Mouse (Mus musculus): Measurements from ENCODE around the gene Zfp934. TPM values are rescaled to one million over a fixed set of nuclear protein-coding genes. Genes with fewer than 3 reads are reported as not detected.
"Not testable (repeated sequence)": the region's sequence is repeated elsewhere in the genome, so short reads cannot be mapped to it uniquely, and the experiment has no call there.

Gene Zfp934
- polyA plus RNA-seq (2015; fragmentation: Nextera tagmentation; extraction: Ambion mirVana): 14.0 and 16.4 TPM in 2 replicates

DNA sequence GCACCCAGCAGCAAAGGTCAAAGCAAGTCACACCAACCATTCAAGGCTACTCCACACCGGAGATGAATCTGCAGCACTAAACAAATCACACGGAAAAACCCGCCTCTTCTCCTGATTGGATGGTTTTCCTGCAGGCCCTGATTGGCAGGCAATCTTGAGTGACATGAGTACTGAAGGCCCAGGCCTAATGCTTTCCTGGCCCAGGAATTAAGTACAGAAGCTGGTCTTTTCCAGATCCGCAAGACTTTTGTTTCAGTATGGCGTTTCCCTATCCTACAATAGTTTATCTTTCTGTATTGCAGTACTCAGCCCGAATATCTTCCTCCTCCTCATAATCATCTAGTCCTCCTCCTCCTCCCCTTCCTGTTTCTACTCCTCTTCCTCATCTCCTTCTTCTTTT lies at the start of gene Zfp934:
Gene Zfp934, minus strand, starts transcription at position 101 of the 400 bp plus-strand sequence.
- H3K4me2 ChIP-seq; H3K4me3 ChIP-seq; H3K36me3 ChIP-seq; H3K4me1 ChIP-seq; ATAC-seq (ENCODE audit: insufficient number of reproducible peaks, low FRiP score, low TSS enrichment, low read depth); H3K27me3 ChIP-seq; H3K9me3 ChIP-seq; H3K27ac ChIP-seq; H3K9ac ChIP-seq: not testable (repeated sequence)
- 86% methylated on average over 4 of the region's 6 CpGs for WGBS

DNA sequence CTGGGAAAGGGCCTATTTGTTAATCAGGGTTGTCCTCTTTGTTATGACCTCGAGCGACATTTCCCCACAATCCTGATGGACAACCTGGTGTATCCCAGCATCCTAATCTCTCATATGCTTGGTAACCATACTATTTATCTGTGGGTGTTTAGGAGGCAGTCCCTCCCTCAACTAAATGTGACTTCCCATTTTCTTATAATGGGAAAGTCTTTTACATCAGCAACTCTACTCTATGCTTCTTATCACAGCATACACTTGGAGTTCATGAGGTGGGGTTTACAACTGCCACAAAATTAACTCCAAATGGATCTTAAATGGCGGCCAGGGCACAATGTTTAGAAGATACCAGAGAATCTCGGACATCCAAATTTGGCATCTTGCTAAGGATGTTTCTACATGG lies 46.5 kb upstream of the Zfp934 start:
- not testable (repeated sequence) for H3K27me3 ChIP-seq; H3K4me3 ChIP-seq; ATAC-seq (ENCODE audit: insufficient number of reproducible peaks, low FRiP score, low TSS enrichment, low read depth); H3K4me1 ChIP-seq; H3K4me2 ChIP-seq; H3K36me3 ChIP-seq; H3K9me3 ChIP-seq; H3K9ac ChIP-seq; H3K27ac ChIP-seq
- whole genome bisulfite sequencing: 93% methylated on average over 4 of the region's 4 CpGs

DNA sequence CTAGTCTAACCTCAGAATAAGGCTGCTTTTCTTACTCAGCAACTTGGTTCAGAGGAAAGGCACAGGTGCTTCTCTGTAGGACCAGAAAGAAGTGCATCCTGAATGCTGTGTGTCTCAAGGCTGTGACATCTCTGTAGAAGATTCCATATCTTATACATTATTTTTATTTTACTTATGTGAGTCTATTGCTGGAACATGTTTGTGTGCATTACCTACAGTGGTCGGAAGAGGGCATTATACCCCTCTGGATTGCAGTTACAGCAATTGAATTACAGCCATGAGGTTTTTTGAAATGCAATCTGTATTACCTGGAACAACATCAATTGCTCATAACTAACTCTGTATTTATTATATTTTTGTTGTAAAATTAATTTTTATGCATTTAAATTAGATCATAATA lies 9.3 kb downstream of the Zfp934 start:
- not testable (repeated sequence) for ATAC-seq (ENCODE audit: insufficient number of reproducible peaks, low FRiP score, low TSS enrichment, low read depth); H3K27me3 ChIP-seq; H3K9me3 ChIP-seq; H3K27ac ChIP-seq; H3K9ac ChIP-seq; H3K4me2 ChIP-seq; H3K36me3 ChIP-seq; H3K4me1 ChIP-seq; H3K4me3 ChIP-seq
- 19% methylated on average over 1 of the region's 1 CpGs for whole genome bisulfite sequencing

DNA sequence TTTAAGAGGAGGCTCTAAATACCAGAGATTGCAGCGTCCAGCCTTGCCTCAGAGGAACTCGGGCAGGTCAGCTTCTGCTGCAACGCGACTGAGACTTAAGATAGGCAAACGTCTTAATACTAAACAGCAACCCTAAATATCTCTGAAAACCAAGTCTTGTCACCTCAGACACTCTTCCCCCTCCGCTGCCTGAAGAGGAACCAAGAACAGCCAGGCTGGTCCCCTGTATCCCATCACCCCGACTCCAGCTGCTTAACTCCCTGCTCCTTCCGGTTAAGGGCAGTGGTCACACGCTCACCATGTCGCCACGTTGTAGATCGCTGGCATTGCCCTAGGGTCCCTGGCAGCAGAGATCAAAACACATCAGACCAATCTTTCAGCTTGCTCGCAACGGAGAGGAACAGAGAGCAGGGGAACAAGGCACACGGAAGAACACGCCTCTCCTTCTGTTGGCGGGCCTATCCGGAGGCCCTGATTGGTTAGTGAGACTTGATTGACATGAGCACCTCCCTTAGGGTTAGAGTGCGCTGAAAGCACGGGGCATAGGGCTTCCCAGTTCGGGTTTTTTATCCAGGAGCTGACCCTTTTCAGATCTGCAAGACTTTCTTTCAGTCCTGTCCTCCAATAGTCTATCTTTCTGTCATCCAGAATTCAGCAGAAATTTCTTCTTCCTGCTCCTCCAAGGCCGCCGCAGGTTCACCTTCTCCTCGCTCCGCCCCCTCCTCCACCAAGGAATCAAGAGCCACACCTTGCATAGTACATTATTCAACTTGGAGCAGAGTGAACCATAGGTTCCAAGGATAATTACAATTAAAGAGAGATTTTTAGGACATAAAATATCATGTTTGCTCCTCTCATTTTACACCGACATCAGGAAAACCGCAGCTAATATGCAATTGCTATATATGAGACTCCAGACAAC lies 12.5 kb downstream of the Zfp934 start, which contains the start of gene Zfp935:
Gene Zfp935, minus strand, starts transcription at position 323 of the 922 bp plus-strand sequence.
- peak within 1 kb of the TSS; percentile 39 for H3K4me2 ChIP-seq
- peaks cover 12% of the 10 kb centered on the region; the same call in 1 of the 2 replicates for H3K9me3 ChIP-seq
- peak within 1 kb of the TSS; percentile 39; the same call in 1 of the 2 replicates for H3K9ac ChIP-seq
- H3K4me3 ChIP-seq: peak within 1 kb of the TSS; percentile 50
- 5% methylated on average over 27 of the region's 27 CpGs for WGBS
- peaks cover 16% of the 10 kb centered on the region for H3K36me3 ChIP-seq
- ATAC-seq (ENCODE audit: insufficient number of reproducible peaks, low FRiP score, low TSS enrichment, low read depth); H3K27me3 ChIP-seq; H3K4me1 ChIP-seq: not testable (repeated sequence)
- H3K27ac ChIP-seq: peak within 1 kb of the TSS; percentile 61; the same call in 1 of the 2 replicates

DNA sequence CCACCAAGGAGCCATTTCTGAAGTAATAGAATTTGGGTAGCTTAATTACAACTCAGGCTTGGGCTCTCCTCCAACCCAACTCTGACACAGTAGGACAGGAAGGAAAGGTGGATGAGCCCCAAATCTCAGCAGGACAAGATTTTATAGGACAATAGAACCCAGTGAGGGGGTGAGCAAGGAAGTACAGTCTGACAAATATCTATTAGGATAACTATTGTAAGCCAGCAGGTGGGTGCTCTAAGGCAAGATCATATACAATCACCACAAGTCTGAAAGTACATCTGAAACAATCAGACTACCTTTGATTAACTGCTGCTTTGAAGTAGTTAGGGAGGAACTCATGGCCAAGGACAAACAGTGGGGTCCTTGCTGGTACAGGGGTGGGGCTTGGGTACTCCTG lies 40.9 kb downstream of the Zfp934 start:
- H3K27me3 ChIP-seq; H3K36me3 ChIP-seq; ATAC-seq (ENCODE audit: insufficient number of reproducible peaks, low FRiP score, low TSS enrichment, low read depth); H3K9ac ChIP-seq; H3K4me2 ChIP-seq; H3K9me3 ChIP-seq; H3K27ac ChIP-seq; H3K4me3 ChIP-seq; H3K4me1 ChIP-seq: not testable (repeated sequence)

DNA sequence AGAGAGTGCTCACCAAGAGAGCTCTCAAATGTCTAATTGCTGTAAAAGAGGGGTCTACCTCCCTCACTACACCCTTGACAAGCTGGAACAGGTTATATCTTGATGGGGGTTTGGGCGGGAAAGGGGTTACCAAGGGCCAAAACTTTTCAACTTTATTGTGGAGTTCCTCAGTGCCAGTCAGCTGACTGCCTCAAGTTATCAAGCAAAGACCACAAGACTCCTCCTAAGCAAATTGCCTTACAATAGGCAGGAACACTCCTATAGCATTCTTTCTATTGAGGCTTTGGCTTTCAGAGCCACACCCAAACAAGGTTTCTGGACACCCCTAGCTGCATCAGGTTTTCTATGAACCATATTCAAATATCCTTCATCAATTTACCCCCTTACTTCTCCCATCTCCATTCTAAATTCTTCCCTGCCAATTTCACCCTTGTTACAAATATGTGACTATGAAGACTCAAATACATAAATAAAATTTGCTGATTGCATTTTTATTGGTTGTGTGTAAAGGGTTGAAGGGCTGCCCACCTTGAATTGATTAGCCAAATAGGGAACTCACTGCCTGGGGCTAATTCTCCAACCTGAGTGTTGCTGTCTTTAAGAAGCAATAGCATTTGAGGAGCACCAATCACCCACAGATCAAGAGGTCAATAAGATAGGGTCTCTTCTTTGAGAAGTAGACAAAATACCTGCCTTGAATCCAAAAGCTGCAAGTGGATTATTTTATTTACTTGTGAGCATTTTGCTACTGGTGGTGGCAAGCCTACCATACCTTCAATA lies 60.2 kb downstream of the Zfp934 start:
- not testable (repeated sequence) for H3K4me3 ChIP-seq; H3K4me2 ChIP-seq; H3K27me3 ChIP-seq; H3K36me3 ChIP-seq; H3K9me3 ChIP-seq; H3K27ac ChIP-seq; H3K4me1 ChIP-seq; ATAC-seq (ENCODE audit: insufficient number of reproducible peaks, low FRiP score, low TSS enrichment, low read depth); H3K9ac ChIP-seq
- WGBS: 94% methylated on average over 1 of the region's 1 CpGs

DNA sequence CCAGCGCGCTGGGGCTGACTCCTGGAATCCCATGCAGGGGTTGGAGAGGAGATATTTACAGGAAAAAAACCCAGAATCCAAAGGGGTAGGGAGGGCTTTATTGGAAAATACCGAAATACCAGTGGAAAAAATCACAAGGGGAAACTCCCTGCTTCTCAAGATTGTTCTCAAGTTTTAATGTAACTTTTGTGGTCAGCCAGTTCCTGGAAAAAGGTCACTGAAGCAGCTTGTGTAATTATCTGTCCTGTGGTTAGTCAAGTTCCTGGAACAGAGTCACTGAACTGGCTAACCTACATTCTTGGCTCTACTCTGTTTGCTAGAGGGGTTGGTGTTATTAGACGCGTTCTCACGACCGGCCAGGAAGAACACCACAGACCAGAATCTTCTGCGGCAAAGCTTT lies 98.3 kb downstream of the Zfp934 start:
- not testable (repeated sequence) for H3K4me3 ChIP-seq; H3K4me1 ChIP-seq; ATAC-seq (ENCODE audit: insufficient number of reproducible peaks, low FRiP score, low TSS enrichment, low read depth); H3K36me3 ChIP-seq; H3K27ac ChIP-seq; H3K4me2 ChIP-seq; H3K9me3 ChIP-seq; H3K9ac ChIP-seq; H3K27me3 ChIP-seq
- 95% methylated on average over 8 of the region's 8 CpGs for WGBS

DNA sequence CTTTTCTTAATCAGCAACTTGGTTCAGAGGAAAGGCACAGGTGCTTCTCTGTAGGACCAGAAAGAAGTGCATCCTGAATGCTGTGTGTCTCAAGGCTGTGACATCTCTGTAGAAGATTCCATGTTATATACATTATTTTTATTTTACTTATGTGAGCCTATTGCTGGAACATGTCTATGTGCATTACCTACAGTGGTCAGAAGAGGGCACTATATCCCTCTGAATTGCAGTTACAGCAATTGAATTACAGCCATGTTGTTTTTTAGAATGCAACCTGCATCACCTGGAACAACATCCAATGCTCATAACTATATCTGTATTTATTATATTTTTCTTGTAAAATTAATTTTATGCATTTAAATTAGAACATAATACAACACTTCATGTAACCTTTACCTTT lies 101.1 kb downstream of the Zfp934 start:
- H3K4me3 ChIP-seq; H3K36me3 ChIP-seq; H3K4me2 ChIP-seq; H3K27ac ChIP-seq; H3K9ac ChIP-seq; H3K4me1 ChIP-seq; H3K9me3 ChIP-seq; H3K27me3 ChIP-seq; ATAC-seq (ENCODE audit: insufficient number of reproducible peaks, low FRiP score, low TSS enrichment, low read depth): not testable (repeated sequence)

DNA sequence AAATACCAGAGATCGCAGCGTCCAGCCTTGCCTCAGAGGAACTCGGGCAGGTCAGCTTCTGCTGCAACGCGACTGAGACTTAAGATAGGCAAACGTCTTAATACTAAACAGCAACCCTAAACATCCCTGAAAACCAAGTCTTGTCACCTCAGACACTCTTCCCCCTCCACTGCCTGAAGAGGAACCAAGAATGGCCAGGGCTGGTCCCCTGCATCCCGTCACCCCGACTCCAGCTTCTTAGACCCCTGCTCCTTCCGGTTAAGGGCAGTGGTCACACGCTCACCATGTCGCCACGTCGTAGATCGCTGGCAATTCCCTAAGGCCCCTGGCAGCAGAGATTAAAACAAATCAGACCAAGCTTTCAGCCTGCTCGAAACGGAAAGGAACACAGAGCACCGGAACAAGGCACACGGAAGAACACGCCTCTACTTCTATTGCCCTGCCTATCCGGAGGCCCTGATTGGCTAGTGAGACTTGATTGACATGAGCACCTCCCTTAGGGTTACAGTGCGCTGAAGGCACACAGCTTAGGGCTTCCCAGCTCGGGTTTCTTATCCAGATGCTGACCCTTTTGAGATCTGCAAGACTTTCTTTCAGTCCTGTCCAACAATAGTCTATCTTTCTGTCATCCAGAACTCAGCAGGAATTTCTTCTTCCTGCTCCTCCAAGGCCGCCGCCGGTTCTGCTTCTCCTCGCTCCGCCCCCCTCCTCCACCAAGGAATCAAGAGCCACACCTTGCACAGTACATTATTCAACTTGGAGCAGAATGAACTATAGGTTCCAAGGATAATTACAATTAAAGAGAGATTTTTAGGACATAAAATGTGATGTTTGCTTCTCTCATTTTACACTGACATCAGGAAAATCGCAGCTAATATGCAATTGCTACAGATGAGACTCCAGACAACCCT lies 104.3 kb downstream of the Zfp934 start, which contains the start of gene Gm49359:
Gene Gm49359, minus strand, starts transcription at position 409 of the 911 bp plus-strand sequence.
- H3K9me3 ChIP-seq, H3K27me3 ChIP-seq, H3K4me1 ChIP-seq, H3K36me3 ChIP-seq: not testable (repeated sequence)
- H3K9ac ChIP-seq: peak within 1 kb of the TSS; percentile 56
- peak within 1 kb of the TSS; percentile 80 for H3K27ac ChIP-seq
- peak within 1 kb of the TSS; percentile 39 for H3K4me2 ChIP-seq
- H3K4me3 ChIP-seq: peak within 1 kb of the TSS; percentile 62
- WGBS: 1% methylated on average over 28 of the region's 28 CpGs
- ATAC-seq (ENCODE audit: insufficient number of reproducible peaks, low FRiP score, low TSS enrichment, low read depth): peak; percentile 90

All from limb, embryonic 15.5 days (tissue).